Mouse (Mus musculus): ENCODE results near the gene Setd5.

- TF ChIP-seq POLR2A (IDR thresholded peaks at IDR 0.05; ENCODE audit: control insufficient read depth, low read depth, low read length): no peak
- TF ChIP-seq CTCF (IDR thresholded peaks at IDR 0.05; ENCODE audit: control insufficient read depth, insufficient read depth, insufficient replicate concordance, low read depth, low read length): no peak
Observed at GRCm38 (mm10) chr6:113079492-113079891, 2.3 kb downstream of the Setd5 start.

Measured in testis, adult 2 months (tissue).